Mouse (Mus musculus) neural tube, embryonic 13.5 days (tissue): Measurements from ENCODE around the gene Plekhg5. TPM values are rescaled to one million over a fixed set of nuclear protein-coding genes. Genes with fewer than 3 reads are reported as not detected.

Source experiments
- ATAC-seq: fragments of 200-750 bp; cut with Nextera tagmentation; 2 replicates; pipeline ENCODE4 v1.8.0; 2017; ENCODE audit warnings: low read depth, mild to moderate bottlenecking, moderate TSS enrichment, moderate library complexity
- H3K27ac ChIP-seq: fragments of 300-500 bp; sonication (generic); replicated peaks from 2 replicates; pipeline ENCODE4 v1.5.1; 2015; ENCODE audit warnings: moderate library complexity, mild to moderate bottlenecking, inconsistent platforms
- H3K27me3 ChIP-seq: fragments of 300-500 bp; sonication (generic); 2 replicates; pipeline ENCODE4 v1.6.1; 2015; ENCODE audit warnings: mild to moderate bottlenecking, inconsistent platforms
- H3K36me3 ChIP-seq: fragments of 300-500 bp; sonication (generic); 2 replicates; pipeline ENCODE4 v1.6.1; 2015; ENCODE audit warnings: mild to moderate bottlenecking, inconsistent platforms
- H3K4me1 ChIP-seq: fragments of 300-500 bp; sonication (generic); replicated peaks from 2 replicates; pipeline ENCODE4 v1.6.1; 2015; ENCODE audit warnings: inconsistent platforms
- H3K4me2 ChIP-seq: fragments of 300-500 bp; sonication (generic); 2 replicates; pipeline ENCODE4 v1.6.1; 2015; ENCODE audit warnings: inconsistent platforms, mild to moderate bottlenecking, moderate library complexity
- H3K4me3 ChIP-seq: fragments of 300-500 bp; sonication (generic); 2 replicates; pipeline ENCODE4 v1.5.1; 2015; ENCODE audit warnings: mild to moderate bottlenecking, inconsistent platforms
- H3K9ac ChIP-seq: fragments of 300-500 bp; sonication (generic); 2 replicates; pipeline ENCODE4 v1.6.1; 2015; ENCODE audit warnings: moderate library complexity, mild to moderate bottlenecking, inconsistent platforms
- H3K9me3 ChIP-seq: fragments of 300-500 bp; sonication (generic); 2 replicates; pipeline ENCODE4 v1.6.1; 2016; ENCODE audit warnings: inconsistent platforms
- WGBS: fragments of 180-500 bp; shearing (Covaris S2); methylation state at CpG from one replicate; pipeline ENCODE4 v1.1.7; 2015; 5-methylcytosine and 5-hydroxymethylcytosine counted together
- polyA plus RNA-seq: library from polyadenylated mRNA; unstranded; fragments of >200 nt; fragmentation: Nextera tagmentation; extraction: Ambion mirVana; gene quantifications from 2 replicates; pipeline ENCODE4 v1.2.1, GENCODE M21; 2015

The Plekhg5 gene
- polyA plus RNA-seq, 1 experiment from 2014 or later: 9.9 TPM

- no peak overlapping the region for H3K27ac ChIP-seq
- 82% methylated on average over 6 of the region's 6 CpGs for WGBS
- no peak overlapping the region for H3K9ac ChIP-seq
- H3K27me3 ChIP-seq: no peaks in the 10 kb centered on the region
- peaks cover 11% of the 10 kb centered on the region for H3K4me1 ChIP-seq
- H3K9me3 ChIP-seq: no peaks in the 10 kb centered on the region
- ATAC-seq: no peak
- H3K4me3 ChIP-seq: no peak overlapping the region
- H3K36me3 ChIP-seq: no peaks in the 10 kb centered on the region
- no peak overlapping the region for H3K4me2 ChIP-seq
These were observed 1.4 kb downstream of the Plekhg5 start for GRCm38 (mm10) chr4:152073715-152074114.

GRCm38 (mm10) chr4:152074548-152074947 is 2.2 kb downstream of the Plekhg5 start:
- WGBS: 83% methylated on average over 9 of the region's 9 CpGs
- ATAC-seq: no peak
- Histone ChIP-seq H3K27ac (no peak overlapping the region), H3K27me3 (no peaks in the 10 kb centered on the region), H3K9ac (no peak overlapping the region), H3K4me1 (peaks cover 11% of the 10 kb centered on the region), H3K4me2 (no peak overlapping the region), H3K36me3 (no peaks in the 10 kb centered on the region), H3K4me3 (no peak overlapping the region), H3K9me3 (no peaks in the 10 kb centered on the region)

- no peak overlapping the region for H3K9ac ChIP-seq
- H3K4me3 ChIP-seq: no peak overlapping the region
- H3K4me1 ChIP-seq: peaks cover 7% of the 10 kb centered on the region
- H3K9me3 ChIP-seq: no peaks in the 10 kb centered on the region
- no peak for ATAC-seq
- no peaks in the 10 kb centered on the region for H3K27me3 ChIP-seq
- 89% methylated on average over 9 of the region's 9 CpGs for WGBS
- no peak overlapping the region for H3K27ac ChIP-seq
- no peak overlapping the region for H3K4me2 ChIP-seq
- H3K36me3 ChIP-seq: no peaks in the 10 kb centered on the region
These were observed 4.9 kb downstream of the Plekhg5 start for GRCm38 (mm10) chr4:152077191-152077590.

GRCm38 (mm10) chr4:152078105-152078530 is 5.8 kb downstream of the Plekhg5 start:
- Histone ChIP-seq H3K9me3 (no peaks in the 10 kb centered on the region), H3K27me3 (0 out of 2 replicates have a peak, but pooled peaks cover 1% of the 10 kb centered on the region), H3K27ac (no peak overlapping the region), H3K4me1 (no peaks in the 10 kb centered on the region; the same call in 1 of the 2 replicates), H3K4me3 (no peak overlapping the region), H3K4me2 (no peak overlapping the region), H3K9ac (no peak overlapping the region), H3K36me3 (no peaks in the 10 kb centered on the region)
- no peak for ATAC-seq
- 92% methylated on average over 10 of the region's 10 CpGs for WGBS

- Histone ChIP-seq H3K36me3 (no peaks in the 10 kb centered on the region), H3K27ac (no peak overlapping the region), H3K4me2 (no peak overlapping the region), H3K27me3 (0 out of 2 replicates have a peak, but pooled peaks cover 3% of the 10 kb centered on the region), H3K9me3 (no peaks in the 10 kb centered on the region), H3K4me1 (no peaks in the 10 kb centered on the region), H3K4me3 (no peak overlapping the region), H3K9ac (no peak overlapping the region)
- no peak for ATAC-seq
- 96% methylated on average over 3 of the region's 3 CpGs for WGBS
These were observed 7.0 kb downstream of the Plekhg5 start for GRCm38 (mm10) chr4:152079261-152079660.

GRCm38 (mm10) chr4:152079931-152080330 is 7.6 kb downstream of the Plekhg5 start:
- WGBS: 58% methylated on average over 7 of the region's 7 CpGs
- Histone ChIP-seq H3K4me2 (no peak overlapping the region), H3K9me3 (no peaks in the 10 kb centered on the region), H3K36me3 (no peaks in the 10 kb centered on the region), H3K4me1 (no peaks in the 10 kb centered on the region), H3K9ac (no peak overlapping the region), H3K27me3 (peaks cover 8% of the 10 kb centered on the region; the same call in 1 of the 2 replicates), H3K4me3 (no peak overlapping the region), H3K27ac (no peak overlapping the region)
- no peak for ATAC-seq

GRCm38 (mm10) chr4:152083611-152084220 is 11.4 kb downstream of the Plekhg5 start:
- Histone ChIP-seq H3K4me2 (no peak overlapping the region), H3K4me1 (peaks cover 23% of the 10 kb centered on the region), H3K27ac (no peak overlapping the region), H3K4me3 (no peak overlapping the region), H3K9me3 (no peaks in the 10 kb centered on the region), H3K9ac (no peak overlapping the region), H3K27me3 (peaks cover 10% of the 10 kb centered on the region; the same call in 1 of the 2 replicates), H3K36me3 (no peaks in the 10 kb centered on the region)
- no peak for ATAC-seq
- 65% methylated on average over 7 of the region's 7 CpGs for WGBS

GRCm38 (mm10) chr4:152084616-152085015 is 12.3 kb downstream of the Plekhg5 start:
- Histone ChIP-seq H3K9ac (no peak overlapping the region), H3K4me2 (no peak overlapping the region), H3K36me3 (no peaks in the 10 kb centered on the region), H3K4me3 (no peak overlapping the region), H3K27ac (no peak overlapping the region), H3K9me3 (no peaks in the 10 kb centered on the region), H3K27me3 (peaks cover 10% of the 10 kb centered on the region; the same call in 1 of the 2 replicates), H3K4me1 (peaks cover 28% of the 10 kb centered on the region)
- no peak for ATAC-seq
- 91% methylated on average over 7 of the region's 7 CpGs for WGBS

- H3K36me3 ChIP-seq: no peaks in the 10 kb centered on the region
- WGBS: under 1% methylated on average over 74 of the region's 92 CpGs
- 0 out of 2 replicates have a peak overlapping the region, but pooled peaks have one; percentile 7 for H3K27ac ChIP-seq
- peak overlapping the region; percentile 75 for H3K4me2 ChIP-seq
- H3K9ac ChIP-seq: peak overlapping the region; percentile 83
- H3K27me3 ChIP-seq: peaks cover 10% of the 10 kb centered on the region; the same call in 1 of the 2 replicates
- H3K9me3 ChIP-seq: no peaks in the 10 kb centered on the region
- ATAC-seq: peak; percentile 78
- H3K4me1 ChIP-seq: peaks cover 28% of the 10 kb centered on the region
- H3K4me3 ChIP-seq: peak overlapping the region; percentile 70
These were observed 14.4 kb downstream of the Plekhg5 start for GRCm38 (mm10) chr4:152086505-152087210.

GRCm38 (mm10) chr4:152087211-152088081 is 15.1 kb downstream of the Plekhg5 start:
- ATAC-seq: peak; percentile 5; the same call in 1 of the 2 replicates
- WGBS: 8% methylated on average over 12 of the region's 12 CpGs
- peaks cover 30% of the 10 kb centered on the region for H3K4me1 ChIP-seq
- peak overlapping the region; percentile 75 for H3K4me2 ChIP-seq
- H3K36me3 ChIP-seq: no peaks in the 10 kb centered on the region
- peak overlapping the region; percentile 83 for H3K9ac ChIP-seq
- no peaks in the 10 kb centered on the region for H3K9me3 ChIP-seq
- peak overlapping the region; percentile 70 for H3K4me3 ChIP-seq
- 0 out of 2 replicates have a peak overlapping the region, but pooled peaks have one; percentile 7 for H3K27ac ChIP-seq
- peaks cover 10% of the 10 kb centered on the region; the same call in 1 of the 2 replicates for H3K27me3 ChIP-seq

- peaks cover 9% of the 10 kb centered on the region; the same call in 1 of the 2 replicates for H3K27me3 ChIP-seq
- no peak overlapping the region for H3K4me3 ChIP-seq
- H3K9me3 ChIP-seq: no peaks in the 10 kb centered on the region
- peak overlapping the region; percentile 83; the same call in 1 of the 2 replicates for H3K9ac ChIP-seq
- 22% methylated on average over 4 of the region's 4 CpGs for WGBS
- H3K27ac ChIP-seq: 0 out of 2 replicates have a peak overlapping the region, but pooled peaks have one; percentile 2
- H3K4me2 ChIP-seq: peak overlapping the region; percentile 75
- peaks cover 37% of the 10 kb centered on the region for H3K4me1 ChIP-seq
- no peaks in the 10 kb centered on the region for H3K36me3 ChIP-seq
- no peak for ATAC-seq
These were observed 15.8 kb downstream of the Plekhg5 start for GRCm38 (mm10) chr4:152088133-152088532.
